Mouse (Mus musculus) erythroblast, embryonic 14.5 days (primary cell): ENCODE data around the gene Fcgbp.

Source experiments
- GATA1 ChIP-seq: IDR thresholded peaks from 2 replicates; pipeline ENCODE4 v1.6.1; 2012; ENCODE audit warnings: low read length, inconsistent platforms, mixed read lengths
- TAL1 ChIP-seq: IDR thresholded peaks from 3 replicates; pipeline ENCODE4 v1.6.1; 2012; ENCODE audit warnings: low read length, inconsistent platforms, mixed read lengths

DNA sequence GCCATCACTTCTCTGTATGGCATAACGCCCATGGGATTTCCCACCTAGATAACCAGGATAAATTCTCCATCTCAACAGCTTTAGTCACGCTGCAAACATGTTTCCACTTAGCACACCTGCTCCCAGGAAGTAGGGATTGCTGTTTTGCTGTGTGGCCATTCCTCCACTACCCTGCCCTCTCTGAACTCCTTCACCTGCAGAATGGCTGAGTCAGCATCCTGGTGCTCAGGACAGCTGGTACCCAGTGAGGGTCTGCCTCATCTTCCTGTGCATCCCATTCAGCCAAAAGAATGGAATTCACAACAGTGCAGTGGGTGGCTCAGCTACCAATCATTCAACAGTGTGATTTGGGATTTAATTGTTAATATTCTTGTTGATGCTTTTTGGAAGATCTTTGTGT lies 43.6 kb downstream of the Fcgbp start:
- TF ChIP-seq GATA1 (no peak), TAL1 (no peak)
